Mouse (Mus musculus): Measurements from ENCODE around the gene Gm38119. TPM values are rescaled to one million over a fixed set of nuclear protein-coding genes. Genes with fewer than 3 reads are reported as not detected.
"Not testable (repeated sequence)": the region's sequence is repeated elsewhere in the genome, so short reads cannot be mapped to it uniquely, and the experiment has no call there.

The Gm38119 gene
- total RNA-seq (2018; cell fraction: chromatin; rRNA removed): not detected
- not detected for total RNA-seq (2018; cell fraction: cytosol; rRNA removed)
- total RNA-seq (2018; cell fraction: nucleus; rRNA removed): not detected
- polyA plus RNA-seq (2018): not detected in 3 replicates

DNA sequence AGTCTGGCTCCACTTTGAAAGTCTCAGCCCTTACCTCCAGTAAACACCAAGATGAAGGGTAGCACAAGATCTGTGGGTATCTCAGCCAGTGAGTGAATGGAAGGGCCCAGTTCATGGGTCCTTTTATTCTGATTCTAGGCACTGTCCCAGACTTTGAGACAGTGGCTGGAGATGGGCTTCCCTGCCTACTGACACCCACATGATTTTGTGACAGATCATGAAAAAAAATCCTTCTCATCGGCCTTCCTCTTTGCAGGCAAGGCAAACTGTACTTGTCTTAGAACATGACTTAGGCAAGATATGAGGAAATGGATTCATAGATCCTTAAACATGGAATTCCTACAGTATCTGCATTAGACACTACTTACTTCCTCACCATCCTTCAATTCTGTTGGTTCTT lies at the start of gene Gm38119:
Gene Gm38119 (minus strand): TSS at position 101 of the 400 bp plus-strand sequence.
- WGBS (ENCODE audit: missing documents): 60% methylated on average over 1 of the region's 1 CpGs
- no peaks in the 10 kb centered on the region for H3K79me2 ChIP-seq (ENCODE audit: inconsistent target)
- H3K4me3 ChIP-seq (ENCODE audit: inconsistent target): no peak within 1 kb of the TSS

DNA sequence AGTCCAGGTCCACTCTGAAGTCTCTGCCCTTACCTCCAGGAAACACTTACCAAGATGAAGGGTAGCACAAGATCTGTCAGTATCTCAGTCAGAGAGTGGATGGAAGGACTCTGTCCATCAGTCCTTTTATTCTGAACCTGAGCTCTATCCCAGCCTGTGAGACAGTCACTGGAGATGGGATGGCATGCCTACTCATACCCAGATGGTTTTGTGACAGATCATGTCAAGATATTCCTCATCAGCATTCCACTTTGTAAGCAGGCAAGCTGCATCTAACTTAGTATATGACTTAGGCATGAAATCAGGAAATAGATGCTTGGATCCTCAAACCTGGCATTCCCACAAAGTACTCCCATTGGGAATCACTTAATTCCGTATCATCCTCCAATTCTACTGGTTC lies 39.9 kb upstream of the Gm38119 start, which contains the start of gene Lce1i:
Gene Lce1i (minus strand): TSS at position 101 of the 400 bp plus-strand sequence.
- Histone ChIP-seq H3K27ac (no peak within 1 kb of the TSS), H3K36me3 (ENCODE audit: inconsistent target) (no peaks in the 10 kb centered on the region), H3K4me3 (ENCODE audit: inconsistent target) (no peak within 1 kb of the TSS), H3K79me2 (ENCODE audit: inconsistent target) (no peaks in the 10 kb centered on the region)
- WGBS (ENCODE audit: missing documents): 63% methylated on average over 1 of the region's 1 CpGs

More for the DNA sequence above, at the start of gene Gm38119:
- Histone ChIP-seq H3K27ac (no peak within 1 kb of the TSS), H3K36me3 (ENCODE audit: inconsistent target) (no peaks in the 10 kb centered on the region)

GRCm38 (mm10) chr3:92771573-92771972 lies 32.7 kb upstream of the Gm38119 start:
- H3K79me2 ChIP-seq (ENCODE audit: inconsistent target): no peaks in the 10 kb centered on the region
- no peak overlapping the region for H3K27ac ChIP-seq
- 33% methylated on average over 2 of the region's 3 CpGs for WGBS (ENCODE audit: missing documents)
- H3K4me3 ChIP-seq (ENCODE audit: inconsistent target): no peak overlapping the region
- H3K36me3 ChIP-seq (ENCODE audit: inconsistent target): no peaks in the 10 kb centered on the region

DNA sequence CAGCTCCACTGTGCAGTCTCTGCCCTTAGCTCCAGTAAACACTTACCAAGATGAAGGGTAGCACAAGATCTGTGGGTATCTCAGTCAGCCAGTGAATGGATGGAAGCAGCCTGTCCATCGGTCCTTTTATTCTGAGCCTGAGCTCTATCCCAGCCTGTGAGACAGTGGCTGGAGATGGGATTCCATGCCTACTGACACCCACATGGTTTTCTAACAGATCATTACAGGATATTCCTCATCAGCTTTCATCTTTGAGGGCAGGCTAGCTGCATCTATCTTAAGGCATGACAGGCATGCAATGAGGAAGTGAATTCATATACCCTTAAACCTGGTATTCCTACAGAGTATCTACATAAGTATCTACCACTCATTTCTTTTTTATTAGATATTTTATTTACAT lies 26.1 kb upstream of the Gm38119 start, which contains the start of gene Lce1h:
Gene Lce1h (minus strand): TSS at position 101 of the 400 bp plus-strand sequence.
- H3K27ac ChIP-seq: no peak within 1 kb of the TSS
- no peak within 1 kb of the TSS for H3K4me3 ChIP-seq (ENCODE audit: inconsistent target)
- WGBS (ENCODE audit: missing documents): 100% methylated on average over 1 of the region's 1 CpGs
- H3K79me2 ChIP-seq (ENCODE audit: inconsistent target): no peaks in the 10 kb centered on the region
- H3K36me3 ChIP-seq (ENCODE audit: inconsistent target): no peaks in the 10 kb centered on the region

DNA sequence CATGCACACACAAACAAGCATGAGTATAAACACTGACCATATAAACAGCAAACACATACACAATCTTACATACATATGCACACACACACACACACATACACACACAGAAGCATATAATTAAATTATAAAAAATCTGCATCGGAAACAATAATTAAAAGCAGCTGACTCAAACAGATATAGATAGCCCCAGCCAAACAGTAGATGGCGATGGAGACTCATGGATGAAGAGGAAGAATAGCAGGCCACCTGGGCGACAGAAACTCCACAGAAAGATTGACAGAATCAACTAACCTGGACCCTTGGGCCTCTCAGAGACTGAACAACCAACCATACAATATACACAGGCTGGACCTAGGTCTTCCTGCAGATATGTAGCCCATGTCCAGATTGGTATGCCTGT lies 14.3 kb upstream of the Gm38119 start:
- no peak overlapping the region for H3K27ac ChIP-seq
- no peaks in the 10 kb centered on the region for H3K79me2 ChIP-seq (ENCODE audit: inconsistent target)
- H3K4me3 ChIP-seq (ENCODE audit: inconsistent target): no peak overlapping the region
- 53% methylated on average over 3 of the region's 3 CpGs for WGBS (ENCODE audit: missing documents)
- H3K36me3 ChIP-seq (ENCODE audit: inconsistent target): no peaks in the 10 kb centered on the region

GRCm38 (mm10) chr3:92752238-92752637 lies 13.3 kb upstream of the Gm38119 start, which contains the start of gene Lce1g:
Lce1g (minus strand) TSS chr3:92752338.
- Histone ChIP-seq H3K4me3 (ENCODE audit: inconsistent target) (no peak within 1 kb of the TSS), H3K79me2 (ENCODE audit: inconsistent target) (no peaks in the 10 kb centered on the region), H3K36me3 (ENCODE audit: inconsistent target) (no peaks in the 10 kb centered on the region), H3K27ac (no peak within 1 kb of the TSS)
- 80% methylated on average over 1 of the region's 1 CpGs for WGBS (ENCODE audit: missing documents)

DNA sequence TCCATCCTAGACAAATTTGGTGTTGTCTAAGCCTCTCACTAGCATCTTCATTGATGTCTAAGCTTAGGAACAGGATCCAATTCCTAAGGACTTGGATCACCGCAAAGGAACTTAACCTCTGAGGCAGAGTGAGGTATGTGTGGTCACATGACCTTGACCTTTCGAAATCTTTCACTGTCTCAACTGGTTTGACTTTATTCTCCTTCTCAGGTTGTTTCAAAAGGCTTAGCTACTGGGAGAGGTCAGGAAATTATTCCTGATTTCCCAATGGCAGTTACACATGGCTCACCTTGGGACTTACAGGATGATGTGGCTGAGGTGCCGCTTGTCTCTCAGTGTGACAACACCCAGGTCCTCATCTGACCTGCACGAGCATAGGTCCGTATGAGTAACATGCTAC lies 16.3 kb downstream of the Gm38119 start:
- 87% methylated on average over 5 of the region's 5 CpGs for WGBS (ENCODE audit: missing documents)
- no peak overlapping the region for H3K4me3 ChIP-seq (ENCODE audit: inconsistent target)
- H3K79me2 ChIP-seq (ENCODE audit: inconsistent target): no peaks in the 10 kb centered on the region
- H3K27ac ChIP-seq: no peak overlapping the region
- no peaks in the 10 kb centered on the region for H3K36me3 ChIP-seq (ENCODE audit: inconsistent target)

DNA sequence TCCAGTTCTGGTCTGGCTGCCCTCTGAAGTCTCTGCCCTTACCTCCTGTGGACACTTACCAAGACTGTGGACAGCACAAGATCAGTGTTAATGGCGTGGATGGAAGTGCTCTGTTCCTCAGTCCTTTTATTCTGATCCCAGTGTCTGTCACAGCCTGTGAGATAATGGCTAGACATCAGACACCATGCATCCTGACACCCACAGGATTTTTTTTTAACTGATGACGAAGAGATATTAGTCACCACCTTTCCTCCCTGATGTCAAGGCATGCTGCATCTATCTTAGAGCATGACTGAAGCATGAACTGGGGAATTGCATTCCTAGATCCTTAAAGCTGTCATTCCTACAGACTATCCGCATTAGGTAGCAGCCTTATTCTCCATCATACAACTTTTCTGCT lies 18.6 kb downstream of the Gm38119 start, which contains the start of gene Lce1f:
Gene Lce1f (minus strand): TSS at position 101 of the 400 bp plus-strand sequence.
- H3K79me2 ChIP-seq (ENCODE audit: inconsistent target): no peaks in the 10 kb centered on the region
- no peaks in the 10 kb centered on the region for H3K36me3 ChIP-seq (ENCODE audit: inconsistent target)
- 85% methylated on average over 3 of the region's 3 CpGs for WGBS (ENCODE audit: missing documents)
- no peak within 1 kb of the TSS for H3K27ac ChIP-seq
- no peak within 1 kb of the TSS for H3K4me3 ChIP-seq (ENCODE audit: inconsistent target)

GRCm38 (mm10) chr3:92715122-92715521 lies 23.8 kb downstream of the Gm38119 start:
- Histone ChIP-seq H3K79me2 (ENCODE audit: inconsistent target) (no peaks in the 10 kb centered on the region), H3K27ac (no peak overlapping the region), H3K36me3 (ENCODE audit: inconsistent target) (no peaks in the 10 kb centered on the region), H3K4me3 (ENCODE audit: inconsistent target) (no peak overlapping the region)

GRCm38 (mm10) chr3:92708974-92709373 lies 29.9 kb downstream of the Gm38119 start, which contains the start of gene Lce1e:
Lce1e (minus strand) TSS chr3:92709074.
- H3K79me2 ChIP-seq (ENCODE audit: inconsistent target): no peaks in the 10 kb centered on the region
- H3K36me3 ChIP-seq (ENCODE audit: inconsistent target): no peaks in the 10 kb centered on the region
- H3K4me3 ChIP-seq (ENCODE audit: inconsistent target): no peak within 1 kb of the TSS
- no peak within 1 kb of the TSS for H3K27ac ChIP-seq
- 88% methylated on average over 2 of the region's 2 CpGs for WGBS (ENCODE audit: missing documents)

DNA sequence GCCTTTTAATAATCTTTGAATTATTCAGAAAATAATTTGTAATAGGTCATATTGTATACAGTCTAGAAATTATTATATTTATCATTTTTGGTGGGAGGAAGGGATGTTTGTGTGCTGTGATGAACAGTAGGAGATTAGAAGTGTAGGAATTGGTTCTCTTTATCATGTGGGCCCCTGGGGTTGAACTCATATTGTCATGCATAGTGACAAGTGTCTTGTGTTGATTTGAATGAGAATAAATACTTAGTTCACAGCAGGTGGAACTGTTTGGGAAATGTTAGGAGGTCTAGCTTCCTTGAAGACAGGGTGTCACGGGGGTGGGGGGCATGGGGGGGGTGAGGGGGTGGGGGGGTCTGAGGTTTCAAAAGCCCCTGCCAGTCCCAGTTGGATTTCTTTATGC lies 44.3 kb downstream of the Gm38119 start:
- no peak overlapping the region for H3K4me3 ChIP-seq (ENCODE audit: inconsistent target)
- no peaks in the 10 kb centered on the region for H3K36me3 ChIP-seq (ENCODE audit: inconsistent target)
- no peaks in the 10 kb centered on the region for H3K79me2 ChIP-seq (ENCODE audit: inconsistent target)
- 9% methylated on average over 1 of the region's 1 CpGs for whole genome bisulfite sequencing (ENCODE audit: missing documents)
- H3K27ac ChIP-seq: no peak overlapping the region

- H3K36me3 ChIP-seq (ENCODE audit: inconsistent target): no peaks in the 10 kb centered on the region
- no peak overlapping the region for H3K27ac ChIP-seq
- H3K79me2 ChIP-seq (ENCODE audit: inconsistent target): no peaks in the 10 kb centered on the region
- no peak overlapping the region for H3K4me3 ChIP-seq (ENCODE audit: inconsistent target)
Measured at GRCm38 (mm10) chr3:92691688-92692087, 47.2 kb downstream of the Gm38119 start.

DNA sequence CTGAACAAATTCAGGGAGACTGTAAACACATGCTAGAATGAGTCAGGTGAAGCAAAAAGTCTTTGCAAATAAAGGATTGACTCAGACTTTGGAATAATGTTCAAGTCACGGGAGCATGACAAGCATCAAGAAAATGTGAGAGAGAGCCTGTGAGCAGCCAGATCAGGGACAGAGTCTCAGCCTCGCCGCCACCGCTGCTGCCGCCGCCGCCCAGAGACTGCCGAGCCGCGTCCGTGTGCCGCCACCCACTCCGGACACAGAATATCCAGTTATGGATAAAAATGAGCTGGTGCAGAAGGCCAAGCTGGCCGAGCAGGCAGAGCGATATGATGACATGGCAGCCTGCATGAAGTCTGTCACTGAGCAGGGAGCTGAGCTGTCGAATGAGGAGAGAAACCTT lies 49.7 kb downstream of the Gm38119 start:
- H3K4me3 ChIP-seq (ENCODE audit: inconsistent target); H3K36me3 ChIP-seq (ENCODE audit: inconsistent target); H3K27ac ChIP-seq; H3K79me2 ChIP-seq (ENCODE audit: inconsistent target): not testable (repeated sequence)
- WGBS (ENCODE audit: missing documents): 73% methylated on average over 8 of the region's 16 CpGs
